Mouse (Mus musculus): ENCODE measurements at regions not wholly inside any gene's neighbourhood (a gene's known extent, or its start where the extent isn't known, plus 50 kb on each side); places are given as distances from the start of the nearest gene placed in this dataset.

DNA sequence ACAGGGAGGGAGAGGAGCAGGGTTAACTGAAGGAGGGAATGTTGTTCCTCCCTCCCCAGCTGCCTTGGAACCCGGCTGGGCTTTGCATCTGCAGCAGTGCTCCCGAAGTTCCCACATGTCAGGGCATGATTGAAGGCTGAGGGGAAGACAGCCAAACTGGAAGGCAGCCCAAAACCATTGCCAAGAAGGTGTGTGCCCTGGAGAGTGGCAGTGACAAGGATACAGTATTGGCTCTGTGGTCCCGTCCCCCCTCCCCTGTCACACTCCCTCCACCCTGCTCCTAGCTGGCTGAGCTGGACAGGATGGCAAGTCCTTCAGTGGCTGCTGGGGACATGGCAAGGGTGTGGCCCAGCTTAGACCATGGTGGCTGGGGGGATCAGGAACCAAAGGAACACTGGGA, 79.1 kb downstream of the Cyp26b1 start:
- no peak for DNase-seq (ENCODE audit: low spot score)

GRCm38 (mm10) chr6:84508598-84508997, 85.1 kb downstream of the Cyp26b1 start:
- DNase-seq (ENCODE audit: low spot score): no peak

GRCm38 (mm10) chr6:84506675-84507074, 87.0 kb downstream of the Cyp26b1 start:
- no peak for DNase-seq (ENCODE audit: low spot score)

GRCm38 (mm10) chr6:84500255-84500886, 93.3 kb downstream of the Cyp26b1 start:
- DNase-seq (ENCODE audit: low spot score): no peak

DNA sequence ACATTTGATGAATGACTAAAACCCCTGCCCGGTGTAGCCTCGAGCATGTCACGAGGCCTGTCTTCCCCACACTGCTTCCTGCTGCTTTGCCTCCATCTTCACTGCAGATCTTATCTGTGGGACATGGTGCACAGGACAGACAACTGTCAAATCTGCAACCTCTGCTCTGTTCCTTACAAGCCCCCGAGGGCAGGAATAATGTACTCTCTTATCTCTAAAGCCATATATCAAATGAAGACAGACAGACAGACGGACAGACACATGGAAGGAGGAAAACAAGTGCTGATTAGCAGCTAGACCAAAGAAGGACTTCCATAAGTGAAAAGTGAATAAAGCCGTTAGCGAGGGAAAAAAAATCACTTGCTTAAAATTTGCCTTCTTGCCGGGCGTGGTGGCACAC, 95.6 kb downstream of the Cyp26b1 start:
- DNase-seq (ENCODE audit: low spot score): no peak

DNA sequence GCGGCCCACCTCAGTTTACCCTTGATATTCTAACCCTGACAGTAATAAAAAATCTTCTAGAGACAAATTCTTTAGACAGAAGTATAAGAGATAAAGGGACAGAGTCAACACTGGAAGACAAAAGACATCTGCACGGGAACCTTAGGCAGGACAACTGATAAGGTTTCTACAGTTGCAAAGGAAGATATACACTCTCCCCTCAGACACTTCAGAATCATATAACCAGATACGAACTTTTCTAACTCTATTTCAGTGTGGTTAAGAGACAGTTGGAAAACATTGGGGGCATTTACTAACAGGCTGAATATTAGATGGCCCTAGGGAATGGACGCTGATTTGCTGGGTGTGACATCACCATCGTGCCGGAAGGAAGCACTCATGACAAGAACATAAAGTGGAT, 100.0 kb downstream of the Cyp26b1 start:
- no peak for DNase-seq (ENCODE audit: low spot score)

DNA sequence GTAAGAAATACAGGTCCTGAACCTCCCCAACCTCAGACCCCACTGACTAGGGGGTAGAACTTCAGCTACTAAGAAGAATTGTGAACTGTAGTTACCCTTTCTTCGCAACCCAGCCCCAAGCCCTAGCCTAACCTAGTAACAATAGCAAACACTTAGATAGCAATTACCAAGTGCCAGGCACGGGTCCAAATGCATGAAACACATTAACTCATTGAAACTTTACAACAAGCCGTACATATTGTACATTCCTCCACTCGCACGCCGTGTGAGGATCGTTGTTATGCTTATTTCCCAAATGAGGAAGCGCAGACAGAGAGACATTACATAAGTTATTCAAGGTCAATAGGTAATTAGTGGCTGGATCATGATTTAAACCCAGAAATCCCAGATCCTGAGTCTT, 100.5 kb downstream of the Cyp26b1 start:
- DNase-seq (ENCODE audit: low spot score): no peak

DNA sequence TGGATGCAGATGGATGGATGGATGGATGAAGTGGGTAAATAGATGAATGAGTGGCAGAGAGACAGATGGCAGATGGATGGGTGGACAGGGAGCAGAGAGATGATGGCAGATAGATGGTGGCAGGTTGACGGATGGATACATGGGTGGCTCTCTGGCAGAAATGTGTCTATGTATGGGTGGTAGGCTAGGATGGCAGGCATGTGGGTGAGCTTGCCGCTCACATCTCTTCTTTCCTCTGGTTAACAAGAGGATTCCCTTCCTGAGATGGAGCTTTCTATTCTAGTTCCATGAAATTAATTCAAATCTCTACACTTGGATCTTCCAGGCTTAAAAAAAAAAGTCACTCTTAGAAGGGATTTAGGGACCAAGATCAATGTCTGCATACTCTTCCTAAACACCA, 101.1 kb downstream of the Cyp26b1 start:
- DNase-seq (ENCODE audit: low spot score): no peak

DNA sequence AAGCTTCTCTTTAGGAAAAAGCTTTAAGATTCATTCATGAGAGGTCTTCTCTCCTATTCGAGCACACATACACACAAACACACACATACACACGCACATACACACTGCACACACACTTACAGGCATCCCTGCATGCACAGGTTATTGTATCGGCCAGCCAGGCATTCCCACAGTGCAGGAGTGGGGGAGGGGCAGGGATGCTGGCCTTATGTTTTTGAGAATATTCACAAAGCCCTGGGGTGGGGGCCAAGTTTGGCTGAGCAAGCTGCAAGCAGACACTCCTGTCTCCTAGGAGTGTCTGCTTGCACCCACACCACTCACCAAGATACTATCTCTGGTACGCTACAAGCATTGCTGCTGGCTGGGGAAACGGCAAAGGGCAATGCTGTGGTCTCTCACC, 102.6 kb downstream of the Cyp26b1 start:
- DNase-seq (ENCODE audit: low spot score): no peak

- no peak for DNase-seq (ENCODE audit: low spot score)
Observed at GRCm38 (mm10) chr6:84481205-84481604, 112.5 kb downstream of the Cyp26b1 start.

DNA sequence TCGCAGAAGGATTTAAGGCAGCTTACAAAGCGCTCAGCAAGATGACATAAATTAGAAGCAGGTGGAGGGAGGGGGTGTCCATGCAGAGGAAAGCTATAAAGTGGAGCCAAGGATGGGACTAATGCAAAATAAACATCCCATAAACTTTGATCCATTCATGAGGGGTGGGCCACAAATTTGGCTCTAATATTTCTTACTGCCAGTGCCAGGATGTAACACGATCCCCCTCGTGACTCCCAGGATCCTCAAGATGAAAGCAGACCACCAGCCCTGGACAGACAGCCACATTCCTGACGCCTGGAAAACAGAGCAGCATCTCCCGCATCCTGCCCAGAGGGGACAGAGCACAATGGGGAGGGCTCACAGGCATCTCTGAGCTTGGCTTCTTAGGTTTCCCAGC, 116.6 kb downstream of the Cyp26b1 start:
- no peak for DNase-seq (ENCODE audit: low spot score)

DNA sequence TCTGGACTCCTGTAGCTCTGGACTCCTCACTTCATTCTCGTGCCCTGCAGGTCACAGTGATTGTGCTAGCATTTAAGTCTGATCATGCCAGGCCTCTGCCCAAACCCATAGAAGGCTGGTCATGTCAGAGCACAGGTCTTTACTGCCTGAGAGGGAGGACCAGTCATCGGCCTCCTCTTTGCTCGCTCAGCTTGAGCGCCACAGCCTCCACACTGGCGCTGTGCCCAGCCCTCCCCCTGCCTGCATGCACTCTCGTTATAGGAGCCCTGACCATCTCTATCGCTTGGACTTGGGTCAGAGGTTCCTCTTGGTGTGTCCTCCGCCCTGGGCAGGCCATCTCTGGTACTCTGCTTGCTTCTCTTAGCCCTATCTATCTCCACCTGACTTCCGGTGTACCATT, 117.2 kb downstream of the Cyp26b1 start:
- DNase-seq (ENCODE audit: low spot score): no peak

DNA sequence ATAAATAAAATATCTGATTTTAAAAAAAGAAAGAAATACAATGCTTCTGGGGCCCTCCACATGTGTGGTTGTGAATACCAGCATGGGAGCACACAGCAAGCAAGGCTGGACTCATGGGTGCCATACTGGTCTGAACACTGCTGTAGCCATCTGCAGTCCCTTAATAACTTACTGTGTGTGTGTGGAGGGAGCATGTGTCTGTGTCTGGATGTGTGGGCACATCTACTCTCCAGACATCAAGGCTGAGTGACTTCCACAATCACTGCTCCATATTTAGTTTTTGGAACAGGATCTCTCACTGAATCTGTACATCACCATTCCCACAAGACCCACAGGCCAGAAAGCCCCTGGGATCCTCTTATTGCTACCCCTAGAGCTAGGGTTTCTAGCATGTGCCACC, 118.9 kb downstream of the Cyp26b1 start:
- DNase-seq (ENCODE audit: low spot score): no peak

GRCm38 (mm10) chr6:84473171-84473570, 120.5 kb downstream of the Cyp26b1 start:
- DNase-seq (ENCODE audit: low spot score): no peak

- peak; percentile 3 for DNase-seq (ENCODE audit: low spot score)
Observed at GRCm38 (mm10) chr6:84472287-84472686, 121.4 kb downstream of the Cyp26b1 start.

DNA sequence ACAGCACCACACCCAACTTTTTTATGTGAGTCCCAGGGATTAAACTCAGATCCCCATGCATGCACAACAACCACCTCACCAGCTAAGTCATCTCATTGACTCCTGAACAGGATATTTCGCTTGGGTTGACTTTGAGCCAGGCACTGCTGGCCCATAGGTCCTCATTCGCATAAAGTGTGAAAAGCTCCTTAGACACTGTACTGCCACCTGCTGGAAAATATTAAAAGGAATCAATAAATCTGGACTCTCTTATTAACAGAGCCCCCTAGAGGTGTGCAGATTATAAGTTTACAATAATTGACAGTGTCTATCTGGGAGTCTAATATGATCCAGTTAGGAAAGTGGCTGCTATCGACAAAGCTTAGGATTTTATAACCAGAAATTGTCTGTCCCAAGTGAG, 126.4 kb downstream of the Cyp26b1 start:
- no peak for DNase-seq (ENCODE audit: low spot score)

DNA sequence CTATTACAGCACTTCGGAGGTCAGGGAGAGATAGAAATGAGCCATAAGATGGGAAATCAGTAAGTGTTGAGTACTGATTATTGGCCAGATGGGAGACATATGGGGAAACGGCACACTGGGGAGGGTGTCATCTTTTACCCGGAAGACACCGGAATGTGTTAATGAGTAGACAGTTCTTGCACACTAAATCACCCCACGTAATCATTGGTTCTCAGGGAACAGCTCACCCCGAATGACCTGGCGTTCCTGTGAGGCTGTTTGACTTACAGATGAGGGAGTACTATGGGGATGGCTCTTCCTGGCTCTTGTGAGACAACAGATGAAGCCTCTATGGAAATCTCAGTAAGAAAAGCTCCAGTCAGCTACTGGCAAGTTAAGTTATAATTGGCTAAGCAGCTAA, 127.5 kb downstream of the Cyp26b1 start:
- no peak for DNase-seq (ENCODE audit: low spot score)

GRCm38 (mm10) chr6:84465596-84465995, 128.1 kb downstream of the Cyp26b1 start:
- DNase-seq (ENCODE audit: low spot score): no peak

DNA sequence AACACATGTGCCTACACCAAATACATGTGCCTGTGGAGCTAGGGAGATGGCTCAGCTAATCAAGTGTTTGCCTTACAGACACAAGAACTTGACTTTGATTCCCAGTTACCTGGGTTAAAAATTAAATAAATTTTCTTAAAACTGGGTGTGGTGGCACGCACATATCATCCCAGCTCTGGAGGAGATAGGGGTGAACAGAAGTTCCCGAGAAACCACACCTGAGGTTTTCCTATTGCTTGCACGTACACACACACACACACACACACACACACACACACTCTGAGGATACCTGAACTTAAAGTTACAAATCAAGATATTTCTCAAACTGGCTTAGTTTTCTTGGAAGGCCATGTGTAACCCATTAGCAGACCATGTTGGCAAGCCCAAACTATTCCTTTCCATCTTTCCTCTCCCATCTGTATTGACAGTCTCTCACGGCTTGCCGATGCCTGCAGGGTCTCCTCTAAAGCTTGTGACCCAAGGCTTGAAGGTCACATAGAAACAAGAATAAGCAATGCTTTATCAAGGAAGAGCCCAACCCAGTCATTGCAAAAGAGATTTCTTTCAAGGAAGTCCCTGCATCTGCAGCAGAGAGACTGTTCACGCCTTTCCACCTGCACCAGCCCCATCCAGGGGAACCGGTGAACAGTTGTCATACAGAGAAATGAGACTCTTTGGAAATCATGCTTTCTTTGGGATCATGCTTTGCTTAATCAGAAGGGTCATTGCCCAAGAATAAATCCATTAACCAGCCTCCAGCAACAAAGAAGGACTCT, 129.9 kb downstream of the Cyp26b1 start:
- no peak for DNase-seq (ENCODE audit: low spot score)

GRCm38 (mm10) chr6:84456803-84457202, 136.9 kb downstream of the Cyp26b1 start:
- DNase-seq (ENCODE audit: low spot score): no peak

- DNase-seq (ENCODE audit: low spot score): no peak
Observed at GRCm38 (mm10) chr6:84445093-84445492, 148.6 kb downstream of the Cyp26b1 start.

GRCm38 (mm10) chr6:84442667-84443066, 151.0 kb downstream of the Cyp26b1 start:
- no peak for DNase-seq (ENCODE audit: low spot score)

DNA sequence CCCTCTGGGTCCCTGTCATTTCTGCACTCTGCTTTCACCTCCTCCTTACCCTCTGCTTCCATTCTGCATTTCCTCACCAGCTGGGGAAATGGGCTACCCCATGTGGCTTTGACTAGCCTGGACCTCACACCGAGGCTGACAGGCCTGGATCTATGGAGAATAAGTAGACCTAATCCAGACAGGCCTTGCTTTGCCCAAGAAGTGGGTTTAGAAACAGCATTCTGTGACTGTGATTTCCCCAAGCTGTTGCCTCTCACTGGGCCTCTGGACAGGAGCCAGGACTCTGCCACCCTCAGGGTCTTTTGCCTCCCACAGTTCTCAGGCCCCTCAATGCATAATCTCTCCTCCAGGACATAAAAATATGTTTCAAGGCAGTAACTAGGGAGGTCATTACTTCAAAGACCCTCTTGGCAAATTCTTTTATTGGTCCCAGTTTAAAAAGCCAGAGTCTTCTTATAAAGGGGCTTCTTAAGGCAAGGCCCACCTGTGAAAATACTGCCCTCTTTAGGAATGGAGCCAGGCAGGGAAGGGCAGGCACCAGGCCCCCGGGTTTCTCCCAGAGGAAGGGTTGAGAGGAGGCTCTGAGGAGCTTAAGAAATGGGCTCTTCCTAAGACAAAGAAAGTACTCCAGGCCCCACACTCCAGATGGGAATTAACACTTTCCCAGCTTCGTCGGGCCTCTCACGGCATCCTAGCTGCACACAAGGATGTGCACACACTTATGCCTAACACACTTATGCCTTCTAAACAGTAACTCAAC, 151.8 kb downstream of the Cyp26b1 start:
- DNase-seq (ENCODE audit: low spot score): no peak
